Mouse (Mus musculus) embryonic facial prominence, embryonic 15.5 days (tissue): ENCODE results near the gene Plpp7. TPM values are rescaled to one million over a fixed set of nuclear protein-coding genes. Genes with fewer than 3 reads are reported as not detected.

Experiments
- ATAC-seq: fragments of 200-750 bp; cut with Nextera tagmentation; 2 replicates; pipeline ENCODE4 v1.8.0; 2017; ENCODE audit warnings: low read depth, moderate TSS enrichment; ENCODE audit not compliant: insufficient number of reproducible peaks, low FRiP score, low TSS enrichment
- H3K27ac ChIP-seq: fragments of 300-500 bp; sonication (generic); replicated peaks from 2 replicates; pipeline ENCODE4 v1.5.1; 2015; ENCODE audit warnings: mild to moderate bottlenecking, inconsistent platforms
- H3K27me3 ChIP-seq: fragments of 300-500 bp; sonication (generic); 2 replicates; pipeline ENCODE4 v1.6.1; 2015; ENCODE audit warnings: inconsistent platforms
- H3K36me3 ChIP-seq: fragments of 300-500 bp; sonication (generic); 2 replicates; pipeline ENCODE4 v1.6.1; 2015; ENCODE audit warnings: mild to moderate bottlenecking, inconsistent platforms
- H3K4me1 ChIP-seq: fragments of 300-500 bp; sonication (generic); 2 replicates; pipeline ENCODE4 v1.6.1; 2015; ENCODE audit warnings: inconsistent platforms
- H3K4me2 ChIP-seq: fragments of 300-500 bp; sonication (generic); replicated peaks from 2 replicates; pipeline ENCODE4 v1.6.1; 2015; ENCODE audit warnings: mild to moderate bottlenecking, inconsistent platforms
- H3K4me3 ChIP-seq: fragments of 300-500 bp; sonication (generic); replicated peaks from 2 replicates; pipeline ENCODE4 v1.5.1; 2015; ENCODE audit warnings: mild to moderate bottlenecking, inconsistent platforms
- H3K9ac ChIP-seq: fragments of 300-500 bp; sonication (generic); 2 replicates; pipeline ENCODE4 v1.6.1; 2015; ENCODE audit warnings: inconsistent platforms
- H3K9me3 ChIP-seq: fragments of 300-500 bp; sonication (generic); replicated peaks from 2 replicates; pipeline ENCODE4 v1.6.1; 2016; ENCODE audit warnings: inconsistent platforms
- WGBS: fragments of 180-500 bp; shearing (Covaris S2); methylation state at CpG from one replicate; pipeline ENCODE4 v1.1.7; 2015; 5-methylcytosine and 5-hydroxymethylcytosine counted together
- polyA plus RNA-seq: library from polyadenylated mRNA; unstranded; fragments of >200 nt; fragmentation: Nextera tagmentation; extraction: Ambion mirVana; gene quantifications from 2 replicates; pipeline ENCODE4 v1.2.1, GENCODE M21; 2015

Plpp7 gene
- polyA plus RNA-seq, 1 experiment from 2014 or later, result 9.4 TPM

GRCm38 (mm10) chr2:32084872-32085199, 10.5 kb upstream of the Plpp7 start:
- Histone ChIP-seq H3K9me3 (no peaks in the 10 kb centered on the region), H3K27ac (no peak overlapping the region), H3K4me1 (peaks cover 28% of the 10 kb centered on the region), H3K9ac (no peak overlapping the region), H3K4me2 (peak overlapping the region; percentile 100), H3K4me3 (peak overlapping the region; percentile 67), H3K27me3 (peaks cover 75% of the 10 kb centered on the region), H3K36me3 (no peaks in the 10 kb centered on the region)
- WGBS, result 17% methylated on average over 2 of the region's 2 CpGs
- ATAC-seq, result no peak

- no peaks in the 10 kb centered on the region for H3K36me3 ChIP-seq
- H3K9me3 ChIP-seq, result no peaks in the 10 kb centered on the region
- no peak overlapping the region for H3K9ac ChIP-seq
- 73% methylated on average over 2 of the region's 2 CpGs for WGBS
- ATAC-seq, result no peak
- H3K4me2 ChIP-seq, result no peak overlapping the region
- no peak overlapping the region; the same call in 1 of the 2 replicates for H3K4me3 ChIP-seq
- H3K4me1 ChIP-seq, result peaks cover 28% of the 10 kb centered on the region
- H3K27me3 ChIP-seq, result peaks cover 75% of the 10 kb centered on the region
- H3K27ac ChIP-seq, result no peak overlapping the region
These were observed 10.1 kb upstream of the Plpp7 start for GRCm38 (mm10) chr2:32085231-32085630.

- Histone ChIP-seq H3K4me2 (no peak overlapping the region), H3K36me3 (no peaks in the 10 kb centered on the region), H3K27me3 (peaks cover 62% of the 10 kb centered on the region), H3K27ac (no peak overlapping the region), H3K4me3 (no peak overlapping the region), H3K4me1 (peaks cover 28% of the 10 kb centered on the region), H3K9me3 (no peaks in the 10 kb centered on the region), H3K9ac (no peak overlapping the region)
- ATAC-seq, result no peak
- 65% methylated on average over 4 of the region's 4 CpGs for WGBS
These were observed 7.7 kb upstream of the Plpp7 start for GRCm38 (mm10) chr2:32087606-32088005.

- H3K4me3 ChIP-seq, result peak overlapping the region; percentile 30
- H3K27me3 ChIP-seq, result peaks cover 54% of the 10 kb centered on the region
- H3K36me3 ChIP-seq, result no peaks in the 10 kb centered on the region
- H3K9ac ChIP-seq, result no peak overlapping the region
- peak overlapping the region; percentile 49; the same call in 1 of the 2 replicates for H3K27ac ChIP-seq
- 4% methylated on average over 35 of the region's 35 CpGs for WGBS
- H3K9me3 ChIP-seq, result no peaks in the 10 kb centered on the region
- peak overlapping the region; percentile 59 for H3K4me2 ChIP-seq
- H3K4me1 ChIP-seq, result peaks cover 21% of the 10 kb centered on the region
- peak; percentile 61 for ATAC-seq
These were observed 6.9 kb upstream of the Plpp7 start for GRCm38 (mm10) chr2:32088372-32088981.

GRCm38 (mm10) chr2:32089606-32090005, 5.7 kb upstream of the Plpp7 start:
- ATAC-seq, result no peak
- no peak overlapping the region for H3K4me2 ChIP-seq
- peaks cover 42% of the 10 kb centered on the region for H3K27me3 ChIP-seq
- 66% methylated on average over 3 of the region's 3 CpGs for WGBS
- no peak overlapping the region for H3K27ac ChIP-seq
- H3K36me3 ChIP-seq, result no peaks in the 10 kb centered on the region
- no peaks in the 10 kb centered on the region for H3K9me3 ChIP-seq
- H3K9ac ChIP-seq, result no peak overlapping the region
- H3K4me3 ChIP-seq, result no peak overlapping the region
- H3K4me1 ChIP-seq, result peaks cover 13% of the 10 kb centered on the region

GRCm38 (mm10) chr2:32090145-32090544, 5.2 kb upstream of the Plpp7 start:
- Histone ChIP-seq H3K4me2 (no peak overlapping the region), H3K9me3 (no peaks in the 10 kb centered on the region), H3K27ac (no peak overlapping the region), H3K4me1 (peaks cover 13% of the 10 kb centered on the region), H3K9ac (no peak overlapping the region), H3K27me3 (peaks cover 38% of the 10 kb centered on the region), H3K4me3 (no peak overlapping the region), H3K36me3 (no peaks in the 10 kb centered on the region)
- no peak; the same call in 1 of the 2 replicates for ATAC-seq
- WGBS, result 61% methylated on average over 2 of the region's 2 CpGs

GRCm38 (mm10) chr2:32091956-32092355, 3.4 kb upstream of the Plpp7 start:
- peaks cover 20% of the 10 kb centered on the region for H3K27me3 ChIP-seq
- no peak overlapping the region for H3K27ac ChIP-seq
- H3K9me3 ChIP-seq, result no peaks in the 10 kb centered on the region
- peaks cover 22% of the 10 kb centered on the region for H3K4me1 ChIP-seq
- no peak overlapping the region for H3K4me3 ChIP-seq
- H3K4me2 ChIP-seq, result no peak overlapping the region
- H3K36me3 ChIP-seq, result no peaks in the 10 kb centered on the region
- H3K9ac ChIP-seq, result no peak overlapping the region
- no peak for ATAC-seq
- WGBS, result 58% methylated on average over 3 of the region's 3 CpGs

- no peak for ATAC-seq
These were observed 1.2 kb upstream of the Plpp7 start for GRCm38 (mm10) chr2:32094001-32094707.

GRCm38 (mm10) chr2:32096122-32096420, 743 bp downstream of the Plpp7 start:
- Histone ChIP-seq H3K9me3 (no peaks in the 10 kb centered on the region), H3K27me3 (no peaks in the 10 kb centered on the region), H3K27ac (peak overlapping the region; percentile 34; the same call in 1 of the 2 replicates), H3K4me3 (peak overlapping the region; percentile 34), H3K4me1 (peaks cover 10% of the 10 kb centered on the region), H3K9ac (peak overlapping the region; percentile 26; the same call in 1 of the 2 replicates), H3K36me3 (no peaks in the 10 kb centered on the region), H3K4me2 (peak overlapping the region; percentile 50)
- ATAC-seq, result 0 out of 2 replicates have a peak, but pooled peaks have one; percentile 5
- WGBS, result 82% methylated on average over 10 of the region's 10 CpGs

More at GRCm38 (mm10) chr2:32094001-32094707, 1.2 kb upstream of the Plpp7 start:
- Histone ChIP-seq H3K36me3 (no peaks in the 10 kb centered on the region), H3K4me3 (no peak overlapping the region), H3K27ac (no peak overlapping the region), H3K4me2 (no peak overlapping the region), H3K9ac (no peak overlapping the region), H3K4me1 (peaks cover 11% of the 10 kb centered on the region), H3K9me3 (no peaks in the 10 kb centered on the region), H3K27me3 (0 out of 2 replicates have a peak, but pooled peaks cover 2% of the 10 kb centered on the region)
- 83% methylated on average over 7 of the region's 7 CpGs for WGBS

- H3K9me3 ChIP-seq, result no peaks in the 10 kb centered on the region
- no peak overlapping the region for H3K4me2 ChIP-seq
- H3K4me1 ChIP-seq, result 0 out of 2 replicates have a peak, but pooled peaks cover 7% of the 10 kb centered on the region
- H3K36me3 ChIP-seq, result no peaks in the 10 kb centered on the region
- no peak for ATAC-seq
- no peak overlapping the region for H3K9ac ChIP-seq
- no peak overlapping the region for H3K27ac ChIP-seq
- no peaks in the 10 kb centered on the region for H3K27me3 ChIP-seq
- 54% methylated on average over 5 of the region's 5 CpGs for WGBS
- H3K4me3 ChIP-seq, result no peak overlapping the region
These were observed 7.6 kb downstream of the Plpp7 start for GRCm38 (mm10) chr2:32102944-32103343.

- H3K27me3 ChIP-seq, result no peaks in the 10 kb centered on the region
These were observed 8.2 kb downstream of the Plpp7 start for GRCm38 (mm10) chr2:32103557-32103956.

More at GRCm38 (mm10) chr2:32103557-32103956, 8.2 kb downstream of the Plpp7 start:
- Histone ChIP-seq H3K36me3 (no peaks in the 10 kb centered on the region), H3K27ac (no peak overlapping the region), H3K4me2 (no peak overlapping the region), H3K4me3 (no peak overlapping the region), H3K9me3 (no peaks in the 10 kb centered on the region), H3K9ac (no peak overlapping the region), H3K4me1 (0 out of 2 replicates have a peak, but pooled peaks cover 7% of the 10 kb centered on the region)
- no peak for ATAC-seq
- 69% methylated on average over 7 of the region's 7 CpGs for WGBS
